ENCODE assay signal across 8 mouse cellular contexts in the genomic region with DNA sequence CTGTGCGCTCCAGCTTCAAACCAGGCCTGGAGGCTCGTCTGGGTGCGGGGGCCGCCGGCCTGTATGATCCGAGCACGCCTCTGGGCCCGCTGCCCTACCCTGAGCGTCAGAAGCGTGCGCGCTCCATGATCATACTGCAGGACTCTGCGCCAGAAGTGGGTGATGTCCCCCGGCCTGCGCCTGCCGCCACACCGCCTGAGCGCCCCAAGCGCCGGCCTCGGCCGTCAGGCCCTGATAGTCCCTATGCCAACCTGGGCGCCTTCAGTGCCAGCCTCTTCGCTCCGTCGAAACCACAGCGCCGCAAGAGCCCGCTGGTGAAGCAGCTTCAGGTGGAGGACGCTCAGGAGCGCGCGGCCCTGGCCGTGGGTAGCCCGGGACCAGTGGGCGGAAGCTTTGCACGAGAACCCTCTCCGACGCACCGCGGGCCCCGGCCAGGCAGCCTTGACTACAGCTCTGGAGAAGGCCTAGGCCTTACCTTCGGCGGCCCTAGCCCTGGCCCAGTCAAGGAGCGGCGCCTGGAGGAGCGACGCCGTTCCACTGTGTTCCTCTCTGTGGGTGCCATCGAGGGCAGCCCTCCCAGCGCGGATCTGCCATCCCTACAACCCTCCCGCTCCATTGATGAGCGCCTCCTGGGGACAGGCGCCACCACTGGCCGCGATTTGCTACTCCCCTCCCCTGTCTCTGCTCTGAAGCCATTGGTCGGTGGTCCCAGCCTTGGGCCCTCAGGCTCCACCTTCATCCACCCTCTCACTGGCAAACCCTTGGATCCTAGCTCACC. TPM values are rescaled to one million over a fixed set of nuclear protein-coding genes. Genes with fewer than 3 reads are reported as not detected.
DNase-seq lines count a peak whose midpoint lies in the region; ATAC-seq lines count a peak whose summit lies in the region.

No protein-coding gene starts in this region.

- peak overlapping the region; percentile 55 for H3K9ac ChIP-seq in heart, embryonic 12.5 days
- peak overlapping the region; percentile 63 for H3K9ac ChIP-seq in forebrain, embryonic 13.5 days
- peak overlapping the region; percentile 8; the same call in 1 of the 2 replicates for H3K9ac ChIP-seq in limb, embryonic 15.5 days
- peak overlapping the region; percentile 34; the same call in 1 of the 2 replicates for H3K9ac ChIP-seq in stomach, embryonic 16.5 days (ENCODE audit: low read length)

- ATAC-seq in heart, embryonic 12.5 days (ENCODE audit: insufficient number of reproducible peaks, low FRiP score): peak; percentile 36; the same call in 1 of the 2 replicates
- ATAC-seq in forebrain, embryonic 13.5 days: peak; percentile 79
- ATAC-seq in limb, embryonic 15.5 days (ENCODE audit: insufficient number of reproducible peaks, low FRiP score, low TSS enrichment, low read depth): peak; percentile 12; the same call in 1 of the 2 replicates
- peak; percentile 48; the same call in 1 of the 2 replicates for ATAC-seq in stomach, embryonic 16.5 days (ENCODE audit: insufficient read depth, low FRiP score)

- no peak for DNase-seq in heart, adult 11 months
- peak; percentile 84 for DNase-seq in R1 (ENCODE audit: low read depth, low spot score)
- no peak for DNase-seq in frontal cortex, postnatal 36 days (ENCODE audit: low spot score in 2 of 2)
- DNase-seq in spleen, postnatal 14 days (ENCODE audit: low spot score in 2 of 2): no peak

- H3K4me1 ChIP-seq in heart, embryonic 12.5 days (replicated peaks): peaks cover 15% of the 10 kb centered on the region
- peaks cover 20% of the 10 kb centered on the region for H3K4me1 ChIP-seq in forebrain, embryonic 13.5 days
- peaks cover 8% of the 10 kb centered on the region for H3K4me1 ChIP-seq in limb, embryonic 15.5 days
- no peaks in the 10 kb centered on the region for H3K4me1 ChIP-seq in stomach, embryonic 16.5 days (ENCODE audit: control insufficient read depth, insufficient read depth, low read length)

- peaks cover 38% of the 10 kb centered on the region for H3K27me3 ChIP-seq in heart, embryonic 12.5 days (replicated peaks)
- peaks cover 23% of the 10 kb centered on the region for H3K27me3 ChIP-seq in forebrain, embryonic 13.5 days
- peaks cover 31% of the 10 kb centered on the region for H3K27me3 ChIP-seq in limb, embryonic 15.5 days
- H3K27me3 ChIP-seq in stomach, embryonic 16.5 days (ENCODE audit: control insufficient read depth, insufficient read depth, low read length): no peaks in the 10 kb centered on the region; the same call in 1 of the 2 replicates

- 32% methylated on average over 58 of the region's 58 CpGs for WGBS in heart, embryonic 12.5 days
- 7% methylated on average over 58 of the region's 58 CpGs for WGBS in forebrain, embryonic 13.5 days
- WGBS in limb, embryonic 15.5 days: 24% methylated on average over 58 of the region's 58 CpGs
- 33% methylated on average over 58 of the region's 58 CpGs for WGBS in stomach, embryonic 16.5 days

- peaks cover 34% of the 10 kb centered on the region for H3K36me3 ChIP-seq in heart, embryonic 12.5 days
- H3K36me3 ChIP-seq in forebrain, embryonic 13.5 days (ENCODE audit: poor library complexity, severe bottlenecking): peaks cover 28% of the 10 kb centered on the region
- H3K36me3 ChIP-seq in limb, embryonic 15.5 days: peaks cover 35% of the 10 kb centered on the region
- H3K36me3 ChIP-seq in stomach, embryonic 16.5 days (ENCODE audit: control insufficient read depth, insufficient read depth, low read length): no peaks in the 10 kb centered on the region

- H3K4me2 ChIP-seq in heart, embryonic 12.5 days: peak overlapping the region; percentile 84
- peak overlapping the region; percentile 62 for H3K4me2 ChIP-seq in forebrain, embryonic 13.5 days
- peak overlapping the region; percentile 48 for H3K4me2 ChIP-seq in limb, embryonic 15.5 days
- peak overlapping the region; percentile 49 for H3K4me2 ChIP-seq in stomach, embryonic 16.5 days (ENCODE audit: low read depth, low read length)

- H3K27ac ChIP-seq in heart, embryonic 12.5 days (ENCODE audit: poor library complexity, severe bottlenecking): no peak overlapping the region
- no peak overlapping the region for H3K27ac ChIP-seq in forebrain, embryonic 13.5 days
- no peak overlapping the region for H3K27ac ChIP-seq in limb, embryonic 15.5 days
- H3K27ac ChIP-seq in stomach, embryonic 16.5 days (ENCODE audit: low read length): no peak overlapping the region

- peak overlapping the region; percentile 46 for H3K4me3 ChIP-seq in heart, embryonic 12.5 days
- peak overlapping the region; percentile 35 for H3K4me3 ChIP-seq in forebrain, embryonic 13.5 days
- H3K4me3 ChIP-seq in limb, embryonic 15.5 days: peak overlapping the region; percentile 33
- H3K4me3 ChIP-seq in stomach, embryonic 16.5 days (replicated peaks; ENCODE audit: low read length): peak overlapping the region; percentile 24

- H3K9me3 ChIP-seq in heart, embryonic 12.5 days (replicated peaks): no peaks in the 10 kb centered on the region
- no peaks in the 10 kb centered on the region for H3K9me3 ChIP-seq in forebrain, embryonic 13.5 days (replicated peaks)
- no peaks in the 10 kb centered on the region for H3K9me3 ChIP-seq in limb, embryonic 15.5 days
- no peaks in the 10 kb centered on the region for H3K9me3 ChIP-seq in stomach, embryonic 16.5 days (replicated peaks; ENCODE audit: control insufficient read depth, low read length)

RNA-seq across cellular contexts. Expression of a gene that starts 20.1 kb away (rescaled TPM):
- polyA plus RNA-seq in heart, embryonic 12.5 days (2016; fragmentation: Nextera tagmentation; extraction: Ambion mirVana): 0.29 and 0.42 TPM in 2 replicates
- polyA plus RNA-seq in forebrain, embryonic 13.5 days (2015; fragmentation: Nextera tagmentation; extraction: Ambion mirVana): 1.2 and 1.8 TPM in 2 replicates
- polyA plus RNA-seq in limb, embryonic 15.5 days (2015; fragmentation: Nextera tagmentation; extraction: Ambion mirVana): 0.22 TPM in 1 of 2 replicates, not detected in the other
- polyA plus RNA-seq in stomach, embryonic 16.5 days (2015; fragmentation: Nextera tagmentation; extraction: Ambion mirVana): not detected in 2 replicates

RNA-seq across cellular contexts. Expression of a gene that starts 43.7 kb away (rescaled TPM):
- polyA plus RNA-seq in heart, embryonic 12.5 days (2016; fragmentation: Nextera tagmentation; extraction: Ambion mirVana): 20.3 and 21.1 TPM in 2 replicates
- 55.1 and 56.4 TPM in 2 replicates for polyA plus RNA-seq in forebrain, embryonic 13.5 days (2015; fragmentation: Nextera tagmentation; extraction: Ambion mirVana)
- 38.0 and 38.4 TPM in 2 replicates for polyA plus RNA-seq in limb, embryonic 15.5 days (2015; fragmentation: Nextera tagmentation; extraction: Ambion mirVana)
- 34.6 and 35.2 TPM in 2 replicates for polyA plus RNA-seq in stomach, embryonic 16.5 days (2015; fragmentation: Nextera tagmentation; extraction: Ambion mirVana)

RNA-seq across cellular contexts. Expression of a gene that starts 48.6 kb away (rescaled TPM):
- polyA plus RNA-seq in heart, embryonic 12.5 days (2016; fragmentation: Nextera tagmentation; extraction: Ambion mirVana): 2.9 and 3.0 TPM in 2 replicates
- polyA plus RNA-seq in forebrain, embryonic 13.5 days (2015; fragmentation: Nextera tagmentation; extraction: Ambion mirVana): 7.1 and 9.5 TPM in 2 replicates
- polyA plus RNA-seq in limb, embryonic 15.5 days (2015; fragmentation: Nextera tagmentation; extraction: Ambion mirVana): 1.2 and 1.7 TPM in 2 replicates
- polyA plus RNA-seq in stomach, embryonic 16.5 days (2015; fragmentation: Nextera tagmentation; extraction: Ambion mirVana): 1.1 and 1.8 TPM in 2 replicates

Comparison
In these comparisons a context has a peak if more than half of its experiments do, and no peak if none do; other contexts are left out.
1. ATAC-seq: peak in every context shown above with its lines; median percentile 79 in forebrain, embryonic 13.5 days; 48 in stomach, embryonic 16.5 days; 36 in heart, embryonic 12.5 days; 12 in limb, embryonic 15.5 days.
2. H3K9ac ChIP-seq: peak in every context shown above with its lines; median percentile 63 in forebrain, embryonic 13.5 days; 55 in heart, embryonic 12.5 days; 34 in stomach, embryonic 16.5 days; 8 in limb, embryonic 15.5 days.